Mouse (Mus musculus): ENCODE measurements around the gene Hspb2.

GRCm38 (mm10) chr9:50753947-50754346 is 1.8 kb upstream of the Hspb2 start:
- TF ChIP-seq CTCF (IDR thresholded peaks at IDR 0.05; ENCODE audit: low read depth) (no peak), EP300 (optimal IDR thresholded peaks at IDR 0.05) (no peak)
